Mouse (Mus musculus) adrenal gland, postnatal 10 days (tissue): ENCODE data around the gene Gm42878. TPM values are rescaled to one million over a fixed set of nuclear protein-coding genes. Genes with fewer than 3 reads are reported as not detected.

ENCODE experiments used
- DNase-seq: peaks from one replicate; pipeline ENCODE4 v3.0.0; 2021; ENCODE audit warnings: mixed read lengths
- long read RNA-seq, 2 experiments: library from polyadenylated mRNA; stranded (forward); transcript quantifications; one replicate each; pipeline ENCODE4 v2.0.0; 2021
- total RNA-seq, 2 experiments: library from RNA; stranded (reverse); gene quantifications; 2 replicates each; pipeline ENCODE4 v1.2.3; 2021

Gene Gm42878
- total RNA-seq, result under 1 TPM in 1 of 2 experiments, not detected in 1; 1.00 TPM
- long read RNA-seq, experiment 1, result 0 reads
- long read RNA-seq, experiment 2, result 0 reads

DNA sequence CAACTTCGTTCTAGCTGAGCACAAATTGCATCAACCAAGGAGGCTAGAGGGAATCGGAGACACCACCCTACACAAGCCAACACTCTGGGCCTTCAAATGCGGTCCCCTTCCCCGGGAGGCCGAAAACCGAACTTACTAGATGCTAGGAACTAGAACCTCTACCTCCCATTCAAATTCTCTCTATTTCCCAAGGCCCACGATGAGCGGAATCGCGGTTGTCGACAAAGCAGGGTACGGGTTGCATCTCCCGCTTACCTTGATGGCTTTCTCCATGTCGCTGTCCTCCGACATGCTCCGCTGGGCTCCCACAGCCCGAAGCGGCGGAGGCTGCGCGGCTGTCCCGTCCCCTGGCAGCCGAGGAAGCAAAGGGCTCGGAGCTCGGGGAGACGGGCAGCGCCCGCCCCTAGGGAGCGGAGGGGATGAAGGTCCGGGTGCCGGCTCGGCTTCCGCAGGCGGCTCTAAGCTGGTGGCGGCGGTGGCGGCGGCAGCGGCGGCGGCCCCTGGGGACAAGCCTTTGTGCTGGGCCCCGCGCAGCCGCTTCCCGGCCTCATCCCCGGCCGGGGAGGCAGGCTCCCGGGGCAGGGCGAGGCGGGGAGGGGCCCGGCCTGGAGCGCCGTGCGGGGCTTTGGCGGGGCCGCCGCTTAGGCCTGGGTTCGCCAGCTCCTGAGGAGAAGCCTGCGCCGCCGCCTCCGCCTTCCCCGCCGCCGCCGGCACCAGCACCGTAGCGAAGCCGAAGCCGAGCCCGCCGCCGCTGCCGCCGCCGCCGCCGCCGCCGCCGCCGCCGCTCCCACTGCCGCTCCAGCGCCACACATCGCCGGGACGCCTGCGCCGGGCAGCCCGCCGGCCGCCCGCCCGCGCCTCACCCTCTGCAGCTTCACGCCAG is at the start of gene Gm42878, which contains the start of gene Adam1a:
TSS of gene Gm42878 (minus strand) at position 573 of the 883 bp plus-strand sequence.
TSS of gene Adam1a (minus strand) at position 573 of the 883 bp plus-strand sequence.
- DNase-seq, result peak; percentile 68

DNA sequence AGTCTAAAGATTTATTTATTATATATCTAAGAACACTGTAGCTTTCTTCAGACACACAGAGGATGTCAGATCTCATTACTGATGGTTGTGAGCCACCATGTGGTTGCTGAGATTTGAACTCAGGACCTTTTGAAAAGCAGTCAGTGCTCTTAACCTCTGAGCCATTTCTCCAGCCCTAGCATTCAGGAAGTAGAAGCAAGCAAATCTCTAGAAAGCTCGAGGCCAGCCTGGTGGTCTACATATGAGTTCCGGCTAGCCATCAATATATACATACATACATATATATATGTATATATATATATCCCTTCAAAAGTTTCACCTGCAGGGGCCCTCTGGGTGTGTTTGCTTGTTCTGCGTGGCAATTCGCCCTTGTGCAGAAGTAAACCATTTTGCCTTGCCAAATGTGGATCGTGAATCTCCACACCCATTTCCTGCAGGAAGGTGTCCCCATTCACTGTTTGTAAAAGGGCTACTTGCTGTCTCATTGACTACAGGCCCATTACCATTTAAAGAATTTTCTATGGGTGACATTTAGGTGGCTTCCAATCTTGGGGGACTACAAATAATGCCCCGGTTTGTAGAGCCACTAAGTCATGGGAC is 49.5 kb upstream of the Gm42878 start:
- no peak for DNase-seq

DNA sequence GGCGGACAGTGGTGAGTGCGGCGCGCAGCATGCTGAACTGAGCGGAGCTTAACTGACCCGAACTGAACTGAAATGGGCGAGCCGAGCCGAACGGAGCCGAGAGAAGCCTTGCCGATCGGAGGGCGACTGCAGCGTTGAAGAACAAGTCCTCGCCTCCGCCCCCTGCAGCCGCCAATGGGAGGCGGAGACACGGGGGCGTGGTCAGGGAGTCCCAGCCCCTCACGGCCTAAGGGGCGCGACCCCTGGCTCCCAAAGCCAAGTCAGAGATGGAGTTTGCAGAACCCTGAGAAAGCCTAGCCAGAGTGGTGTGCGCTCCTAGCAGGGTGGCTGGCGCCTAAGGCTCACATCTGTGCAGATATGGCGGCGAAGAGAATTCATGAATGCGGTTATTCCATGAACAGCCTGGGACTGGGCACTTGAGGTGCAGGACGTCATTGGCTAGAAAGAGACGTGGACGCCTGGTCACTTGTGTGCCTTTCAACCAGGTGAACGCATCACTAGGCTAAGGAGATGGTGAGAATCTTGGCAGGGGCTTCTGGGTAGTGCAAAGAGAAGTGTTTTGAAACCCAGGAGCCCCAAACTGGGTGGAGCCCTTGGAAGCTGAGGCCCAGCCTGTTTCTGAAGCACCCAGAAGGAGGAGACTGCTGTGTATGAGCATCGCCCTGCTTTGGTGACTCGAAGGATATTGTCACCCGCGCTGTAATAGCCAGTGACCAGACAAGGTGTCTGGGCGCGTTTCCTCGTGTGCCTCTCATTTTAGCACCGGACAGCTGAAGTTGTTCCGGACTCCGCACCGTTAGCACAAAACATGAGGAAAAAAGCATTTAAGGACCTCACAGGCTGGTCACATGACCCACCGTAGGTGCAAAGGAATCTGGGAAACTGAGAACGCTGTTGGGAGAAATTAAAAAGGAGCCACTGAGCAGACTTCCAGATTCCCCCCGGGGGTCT is 48.4 kb upstream of the Gm42878 start, which contains the start of gene Aldh2:
TSS of gene Aldh2 (minus strand) at position 374 of the 951 bp plus-strand sequence.
- peak; percentile 93 for DNase-seq

DNA sequence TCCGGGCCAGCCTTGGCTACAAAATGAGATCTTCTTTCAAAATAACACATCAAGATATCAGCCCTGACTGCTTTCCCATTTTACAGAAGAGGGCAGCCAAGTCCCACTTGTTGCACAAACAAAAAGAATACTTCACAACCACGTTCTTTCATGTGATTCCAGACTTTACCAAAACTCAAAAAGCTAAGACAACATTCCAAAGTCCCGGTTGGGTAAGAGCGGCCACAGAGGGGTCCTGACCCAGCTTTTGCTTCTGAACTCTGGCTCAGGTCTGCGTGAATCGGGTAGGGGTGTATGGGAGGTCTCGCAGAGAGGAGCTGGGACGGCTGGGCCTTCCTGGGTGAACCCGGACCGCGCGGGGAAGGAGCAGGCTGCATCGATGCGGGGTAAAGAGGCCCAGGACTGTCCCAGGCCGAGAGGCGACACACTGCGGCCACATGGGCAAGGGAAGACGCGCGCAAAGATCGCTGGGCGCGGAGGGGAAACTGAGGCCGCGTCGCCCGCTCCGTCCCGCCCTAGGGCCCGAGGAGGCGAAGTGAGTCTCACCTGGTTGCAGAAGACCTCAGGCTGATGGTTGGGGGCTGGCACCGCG is 47.6 kb upstream of the Gm42878 start:
- peak; percentile 53 for DNase-seq

DNA sequence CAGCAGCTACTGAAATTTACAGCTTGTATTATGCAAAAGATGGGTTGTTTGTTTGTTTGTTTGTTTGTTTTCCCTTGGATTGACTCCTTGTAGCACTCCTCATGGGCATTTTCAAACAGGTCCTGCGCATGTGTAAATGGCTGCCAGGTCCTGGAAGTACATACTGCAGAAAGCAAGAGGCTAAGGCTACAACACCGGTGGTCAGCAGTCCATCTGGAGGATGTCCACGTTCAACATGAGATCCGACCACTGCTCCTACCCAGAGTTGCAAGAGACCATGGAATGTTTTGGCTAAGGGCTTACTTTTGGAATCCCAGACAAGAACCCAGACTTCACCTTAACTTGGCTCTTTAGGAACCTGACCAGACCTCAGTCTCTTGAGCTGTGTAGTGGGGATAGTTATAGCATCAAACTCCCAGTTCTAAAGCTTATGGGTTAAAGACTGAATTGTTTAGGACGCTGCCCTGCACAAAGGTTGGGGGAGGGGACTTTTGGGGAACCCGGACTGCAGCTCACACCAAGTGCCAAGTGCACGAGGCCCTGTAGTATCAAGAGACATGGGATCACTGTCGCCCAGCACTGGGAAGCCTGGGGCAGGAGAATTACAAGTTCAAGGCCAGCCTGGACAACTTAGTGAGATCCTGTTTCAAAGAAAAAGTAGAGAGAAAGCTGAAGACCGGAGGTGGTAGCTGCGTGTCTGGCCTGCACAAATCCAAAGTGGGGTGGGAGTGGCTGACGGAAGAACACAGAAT is 47.0 kb upstream of the Gm42878 start:
- DNase-seq, result peak; percentile 50

DNA sequence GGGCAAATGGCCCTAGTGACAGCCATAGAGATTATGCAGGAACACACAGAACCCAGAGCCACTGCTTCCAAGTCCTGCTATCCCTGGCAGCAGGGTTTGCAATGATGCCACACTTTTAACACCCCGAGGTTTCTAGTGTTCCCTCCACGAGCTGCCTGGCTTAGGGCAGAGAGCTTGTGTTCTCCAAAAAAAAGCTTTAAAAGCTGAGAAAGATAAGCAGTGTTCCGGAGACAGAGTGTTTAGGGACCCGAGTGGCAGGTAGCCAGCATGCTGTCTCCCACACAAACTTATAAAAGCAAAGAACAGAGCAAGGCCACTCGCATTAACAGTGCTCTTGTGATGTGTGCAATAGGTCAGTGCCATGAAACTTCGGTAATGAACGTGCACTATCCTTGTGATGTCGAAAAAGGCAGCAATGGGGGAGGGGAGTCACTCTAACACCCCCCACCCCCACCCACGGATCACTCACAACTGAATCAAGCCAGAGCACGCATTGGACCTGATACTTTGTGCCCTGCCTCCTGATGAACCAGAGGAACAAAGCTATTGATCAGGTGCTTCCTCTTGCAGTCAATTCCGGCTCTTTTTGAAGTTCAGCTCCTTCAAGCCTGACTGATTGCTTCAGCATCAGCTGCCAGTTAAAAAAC is 46.3 kb upstream of the Gm42878 start:
- DNase-seq, result peak; percentile 59

DNA sequence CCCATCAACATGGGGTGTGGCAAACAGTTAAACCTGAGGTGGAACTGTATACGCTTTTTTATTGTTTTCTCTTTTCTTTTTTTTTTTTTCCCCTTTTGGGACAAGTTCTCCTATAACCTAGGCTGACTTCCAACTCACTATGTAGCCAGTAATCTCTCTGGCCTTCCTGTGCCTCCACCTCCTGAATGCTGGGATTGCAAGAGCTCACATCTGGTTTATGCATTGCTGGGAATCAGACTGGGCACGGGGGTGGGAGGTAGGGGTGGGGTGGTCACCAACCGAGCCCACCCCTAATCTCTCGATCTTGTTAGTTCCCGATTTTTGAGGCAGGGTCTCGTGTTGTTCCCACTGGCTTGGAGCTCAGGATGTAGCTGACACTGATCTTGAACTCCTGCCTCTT is 44.6 kb upstream of the Gm42878 start:
- DNase-seq, result no peak

DNA sequence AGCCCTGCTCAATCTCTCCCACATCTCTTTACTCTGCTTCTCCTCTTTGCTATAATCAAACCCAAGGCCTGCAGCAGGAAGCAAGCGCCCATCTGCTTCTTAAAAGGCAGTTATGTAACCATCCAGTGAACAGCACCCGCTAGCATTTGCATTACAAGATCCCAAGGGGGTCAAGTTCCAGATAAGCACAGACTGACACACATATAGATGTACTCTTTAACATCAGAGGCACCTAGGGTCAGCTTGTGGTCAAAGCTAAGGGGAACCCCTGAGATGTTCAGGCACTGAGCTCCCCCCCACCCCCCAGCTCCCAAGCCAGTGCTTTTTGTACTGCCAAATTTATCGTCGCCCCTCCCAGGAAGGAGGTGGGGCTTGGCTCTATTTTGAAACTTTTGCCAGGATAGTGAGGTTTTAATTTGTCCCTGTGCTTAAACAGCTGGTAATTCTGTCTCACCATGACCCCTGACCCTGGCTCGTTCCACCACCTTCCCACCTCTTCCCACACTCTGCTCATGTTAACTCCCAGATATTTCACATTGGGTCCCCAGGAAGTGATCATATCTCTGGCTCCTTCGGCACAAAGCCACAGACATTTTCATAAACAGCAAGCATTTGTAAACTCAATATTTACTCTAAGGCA is 41.2 kb upstream of the Gm42878 start:
- DNase-seq, result peak; percentile 63

DNA sequence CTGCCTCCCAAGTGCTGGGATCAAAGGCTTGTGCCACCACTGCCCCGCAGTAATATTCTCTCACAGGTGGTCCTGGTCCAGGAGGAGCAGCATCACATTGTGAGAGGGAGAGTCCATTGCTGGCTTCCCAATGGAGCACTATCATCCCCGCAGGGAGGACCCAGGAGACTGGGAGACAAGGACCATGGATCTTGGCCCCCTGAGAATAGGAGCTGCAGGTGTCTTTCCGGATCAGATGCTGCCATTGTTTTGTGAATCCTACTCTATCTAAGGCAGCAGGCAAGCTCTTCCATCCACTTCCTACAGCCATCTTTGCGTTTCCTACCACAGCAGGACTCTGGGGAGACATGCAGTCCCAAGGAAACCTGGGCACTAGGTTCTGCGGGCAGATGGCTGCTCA is 40.4 kb upstream of the Gm42878 start:
- no peak for DNase-seq

DNA sequence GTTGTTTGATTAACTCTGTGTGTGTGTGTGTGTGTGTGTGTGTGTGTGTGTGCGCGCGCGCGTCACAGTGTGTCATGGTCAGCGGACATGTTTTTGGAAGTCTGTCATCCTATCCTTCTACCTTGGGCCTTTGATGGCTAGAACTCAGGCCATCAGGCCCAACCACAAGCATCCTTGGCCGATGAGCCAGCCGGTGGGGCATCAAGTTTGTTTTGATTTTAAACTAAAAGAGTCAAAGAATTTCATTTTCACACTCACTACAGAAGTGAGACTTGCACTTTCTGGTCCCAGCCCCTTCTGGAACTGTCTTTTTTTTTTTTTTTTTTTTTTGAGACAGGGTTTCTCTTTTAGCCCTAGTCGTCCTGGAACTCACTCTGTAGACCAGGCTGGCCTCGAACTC is 39.7 kb upstream of the Gm42878 start:
- DNase-seq, result no peak

DNA sequence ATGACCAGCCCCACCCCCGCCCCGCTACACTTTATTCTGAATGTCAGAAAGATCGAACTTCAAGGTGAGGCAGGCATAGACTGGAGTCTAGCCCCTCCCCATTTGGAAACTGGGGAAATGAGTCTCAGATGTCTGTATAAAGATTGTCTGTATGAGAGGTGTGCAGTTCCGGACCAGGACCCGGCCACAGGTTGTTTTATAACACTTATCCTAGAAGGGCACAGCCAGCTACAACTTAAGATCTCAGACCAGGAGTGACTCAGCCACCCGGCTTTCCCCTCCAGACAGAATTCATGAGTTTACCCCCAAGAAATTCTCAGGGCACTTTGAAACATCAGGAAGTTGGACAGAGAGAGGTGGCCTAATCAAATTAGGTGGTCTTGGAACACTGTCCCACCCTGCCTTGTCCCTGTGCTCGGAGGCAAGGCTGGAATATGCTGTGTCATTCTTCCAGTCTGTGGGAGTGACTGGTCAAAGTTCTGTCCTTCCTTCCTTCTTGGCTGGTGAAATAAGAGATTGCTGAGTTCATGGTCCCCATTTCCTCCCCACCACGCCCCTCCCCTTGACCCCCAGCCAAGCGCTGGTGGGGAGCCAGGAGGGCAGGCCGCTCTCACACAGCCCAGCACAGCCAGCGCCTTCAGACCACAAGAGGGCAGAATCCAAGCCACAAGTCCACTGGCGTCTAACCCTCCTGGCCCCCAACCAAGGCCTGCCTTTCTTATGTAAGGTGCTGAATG is 38.7 kb upstream of the Gm42878 start:
- peak; percentile 96 for DNase-seq

DNA sequence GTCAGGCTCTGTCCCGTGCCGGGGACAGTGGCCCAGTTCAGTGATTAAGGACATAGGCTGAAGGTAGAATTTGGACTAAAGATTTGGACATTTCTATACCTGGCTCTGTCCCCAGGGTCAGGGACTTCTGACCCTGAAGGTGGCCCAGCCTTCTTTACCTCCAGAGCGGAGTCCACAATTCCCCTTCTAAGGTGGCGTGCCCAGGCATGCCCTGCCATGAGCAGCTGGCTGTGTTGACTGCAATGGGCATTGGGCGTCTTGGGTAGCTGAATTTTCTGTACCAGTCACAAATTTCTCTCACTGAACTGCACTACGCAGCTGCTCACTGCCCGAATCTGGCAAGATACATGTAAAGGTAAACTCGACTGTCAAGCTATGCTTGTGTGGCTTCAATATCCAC is 36.7 kb upstream of the Gm42878 start:
- no peak for DNase-seq

DNA sequence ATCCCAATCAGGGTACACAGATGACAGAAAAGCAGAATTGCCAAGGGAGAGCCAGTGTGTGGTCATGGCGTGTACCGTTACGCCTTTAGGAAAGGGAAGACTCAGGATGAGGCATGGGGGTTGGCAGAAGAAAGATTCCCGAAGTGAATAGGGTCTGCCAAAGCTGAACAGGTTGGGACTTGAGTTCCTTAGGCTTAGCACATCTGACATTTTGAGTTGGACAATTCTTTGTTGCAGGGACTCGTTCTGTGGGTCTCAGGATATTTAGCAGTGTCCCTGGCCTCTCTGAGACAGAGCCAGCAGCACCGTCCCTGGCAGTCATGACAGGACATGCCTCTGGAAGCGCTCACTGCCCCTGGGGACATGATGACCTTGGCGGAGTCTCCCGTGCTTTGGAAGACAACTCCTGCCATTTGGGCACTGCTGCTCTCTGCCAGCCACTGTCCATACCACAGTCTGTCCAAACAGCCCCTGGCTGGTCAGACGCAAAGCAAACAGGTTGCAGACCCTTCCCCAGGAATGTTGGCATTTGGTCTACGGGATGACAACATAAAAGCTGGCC is 31.7 kb upstream of the Gm42878 start:
- peak; percentile 81 for DNase-seq

DNA sequence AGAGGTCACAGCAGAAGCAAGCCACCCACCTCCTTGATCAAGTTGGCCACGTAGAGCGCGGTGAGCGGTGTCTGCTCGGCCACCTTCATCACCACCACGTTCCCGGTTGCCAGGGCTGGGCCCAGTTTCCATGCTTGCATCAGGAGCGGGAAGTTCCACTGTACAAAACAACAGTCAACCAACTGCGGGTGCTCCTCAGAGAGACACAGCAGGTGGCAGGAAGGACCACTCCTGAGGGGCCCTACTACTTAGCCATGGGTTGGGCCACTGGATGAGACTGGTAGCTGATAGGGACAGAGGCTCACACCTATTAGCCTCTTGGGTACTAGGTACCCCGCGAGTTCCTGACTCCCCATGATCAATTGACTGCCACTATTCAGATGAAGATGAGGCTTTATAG is 30.6 kb upstream of the Gm42878 start:
- no peak for DNase-seq

DNA sequence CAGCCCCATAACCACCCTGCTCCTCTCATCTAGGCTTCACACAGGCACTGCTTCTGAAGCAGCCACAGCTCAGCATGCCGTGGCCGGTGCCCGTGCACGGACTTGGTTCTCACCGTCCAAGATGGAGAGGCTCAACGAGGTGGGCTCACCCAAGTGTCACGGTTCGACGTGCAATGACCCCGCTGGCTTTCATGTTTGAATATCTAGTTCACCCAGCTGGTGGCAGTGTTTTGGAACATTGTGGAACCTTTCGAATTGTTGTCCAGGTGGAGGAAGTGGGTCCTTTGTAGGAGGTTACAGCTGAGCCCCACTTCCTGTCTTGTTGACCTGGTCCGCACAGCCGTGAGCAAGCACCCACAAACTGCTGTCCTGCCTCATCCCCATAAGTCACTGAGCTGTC is 28.9 kb upstream of the Gm42878 start:
- DNase-seq, result no peak

DNA sequence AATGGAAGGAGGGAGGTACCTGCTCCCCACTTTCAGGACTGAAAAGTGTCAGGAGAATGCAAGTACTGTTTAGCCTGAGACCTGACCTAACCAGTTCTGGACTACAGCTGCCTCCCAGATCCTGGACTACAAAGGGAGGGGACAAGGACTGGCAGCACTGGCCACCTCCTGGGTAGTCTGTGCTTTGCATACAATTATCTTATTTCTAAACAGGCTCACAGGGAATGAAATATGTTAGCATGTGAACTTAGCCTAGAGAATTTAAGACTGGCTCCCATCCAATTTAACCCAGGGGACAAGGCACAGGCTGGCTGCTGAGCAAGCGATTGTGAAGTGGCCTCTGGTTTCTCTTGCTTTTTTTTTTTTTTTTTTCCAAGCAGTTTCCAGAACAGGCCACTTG is 25.5 kb upstream of the Gm42878 start:
- no peak for DNase-seq

DNA sequence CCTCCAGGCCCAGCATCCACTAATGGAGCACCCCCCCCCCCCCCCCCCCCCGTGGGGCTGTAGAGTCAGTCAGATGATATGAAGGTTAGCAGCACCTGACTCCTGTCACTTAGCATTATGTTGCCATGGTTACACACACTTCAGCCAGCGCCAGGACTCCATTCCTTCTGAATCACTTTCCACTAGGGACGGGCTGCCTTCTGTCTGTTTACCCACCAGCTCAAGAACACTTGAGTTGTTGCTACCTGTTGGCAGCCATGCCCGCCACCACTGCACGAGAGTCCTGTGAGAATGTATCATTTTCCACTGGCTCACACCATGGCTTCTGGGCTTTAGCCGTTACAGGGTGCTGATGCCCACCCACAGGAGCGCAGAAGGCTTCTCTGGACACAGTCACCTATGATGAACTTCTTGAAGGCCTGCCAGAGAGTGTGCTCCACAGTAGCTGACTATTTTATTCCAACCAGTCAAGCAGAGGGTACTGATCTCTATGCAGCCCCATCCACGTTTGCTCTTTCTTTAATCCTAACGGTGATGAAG is 24.7 kb upstream of the Gm42878 start:
- no peak for DNase-seq

DNA sequence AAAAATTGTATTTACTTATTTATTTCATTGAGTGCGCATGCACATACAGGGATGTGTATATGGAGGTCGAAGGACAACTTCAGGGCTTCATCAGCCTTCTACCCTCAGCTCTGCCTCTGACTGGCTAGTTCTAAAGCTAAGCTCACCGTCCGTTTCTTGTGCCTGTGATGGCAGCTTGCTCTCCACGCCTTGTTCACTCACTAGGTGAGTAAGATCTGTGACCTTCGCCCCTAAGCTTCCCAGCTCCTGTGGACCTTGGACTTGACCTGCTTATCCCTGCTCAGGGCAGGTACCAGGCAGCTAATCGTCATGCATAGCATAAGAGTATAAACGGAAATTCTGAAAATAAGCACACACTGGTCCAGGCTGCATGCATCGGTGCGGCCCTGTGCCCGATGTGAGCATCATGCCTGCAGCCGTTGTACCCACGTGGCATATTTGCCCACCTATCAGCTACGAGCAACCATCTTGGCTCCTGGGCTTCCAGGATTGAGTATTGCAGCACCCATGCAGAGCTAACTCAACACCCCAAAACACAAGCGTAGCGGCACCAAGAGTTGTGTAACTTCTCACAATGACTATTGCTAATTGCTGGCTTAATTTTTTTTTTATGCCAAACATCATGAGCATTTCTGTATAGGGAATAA is 20.9 kb upstream of the Gm42878 start:
- DNase-seq, result no peak
